Mouse (Mus musculus) midbrain, embryonic 11.5 days (tissue): ENCODE data around the gene Ppp4c. TPM values are rescaled to one million over a fixed set of nuclear protein-coding genes. Genes with fewer than 3 reads are reported as not detected.
"Not testable (repeated sequence)": the region's sequence is repeated elsewhere in the genome, so short reads cannot be mapped to it uniquely, and the experiment has no call there.

ENCODE experiments used
- ATAC-seq: fragments of 200-750 bp; cut with Nextera tagmentation; 2 replicates; pipeline ENCODE4 v1.8.0; 2017; ENCODE audit warnings: moderate TSS enrichment, moderate library complexity; ENCODE audit not compliant: low FRiP score
- DNase-seq: peaks from one replicate; pipeline ENCODE4 v3.0.0; 2015; ENCODE audit warnings: low spot score; ENCODE audit errors: missing footprints
- H3K27ac ChIP-seq: fragments of 300-500 bp; sonication (generic); 2 replicates; pipeline ENCODE4 v1.5.1; 2014; ENCODE audit warnings: low read depth, low read length
- H3K27me3 ChIP-seq: fragments of 300-500 bp; sonication (generic); 2 replicates; pipeline ENCODE4 v1.6.1; 2014; ENCODE audit warnings: mild to moderate bottlenecking, low read length, moderate library complexity, mixed read lengths; ENCODE audit not compliant: control insufficient read depth, insufficient read depth
- H3K36me3 ChIP-seq: fragments of 300-500 bp; sonication (generic); 2 replicates; pipeline ENCODE4 v1.6.1; 2014; ENCODE audit warnings: mild to moderate bottlenecking, low read length, moderate library complexity, mixed read lengths; ENCODE audit not compliant: control insufficient read depth, insufficient read depth
- H3K4me1 ChIP-seq: fragments of 300-500 bp; sonication (generic); 2 replicates; pipeline ENCODE4 v1.6.1; 2014; ENCODE audit warnings: low read length; ENCODE audit not compliant: control insufficient read depth, insufficient read depth
- H3K4me2 ChIP-seq: fragments of 300-500 bp; sonication (generic); 2 replicates; pipeline ENCODE4 v1.6.1; 2014; ENCODE audit warnings: mild to moderate bottlenecking, moderate library complexity
- H3K4me3 ChIP-seq: fragments of 300-500 bp; sonication (generic); 2 replicates; pipeline ENCODE4 v1.5.1; 2014; ENCODE audit warnings: low read depth, low read length
- H3K9ac ChIP-seq: fragments of 300-500 bp; sonication (generic); 2 replicates; pipeline ENCODE4 v1.6.1; 2014; ENCODE audit warnings: low read length
- H3K9me3 ChIP-seq: fragments of 300-500 bp; sonication (generic); 2 replicates; pipeline ENCODE4 v1.6.1; 2016; ENCODE audit warnings: low read length; ENCODE audit not compliant: control insufficient read depth
- WGBS: fragments of 180-500 bp; shearing (Covaris S2); extraction: QIAGEN DNeasy Blood & Tissue Kit; methylation state at CpG from one replicate; pipeline ENCODE4 v1.1.7; 2014; 5-methylcytosine and 5-hydroxymethylcytosine counted together
- polyA plus RNA-seq: library from polyadenylated mRNA; unstranded; fragments of >200 nt; fragmentation: Nextera tagmentation; extraction: Ambion mirVana; gene quantifications from 2 replicates; pipeline ENCODE4 v1.2.1, GENCODE M21; 2014

The Ppp4c gene
- polyA plus RNA-seq, 1 experiment from 2014 or later = 335 TPM

- not testable (repeated sequence) for H3K27ac ChIP-seq, H3K4me3 ChIP-seq
- WGBS = 87% methylated on average over 7 of the region's 7 CpGs
Measured at GRCm38 (mm10) chr7:126779101-126779500, 13.2 kb downstream of the Ppp4c start.

GRCm38 (mm10) chr7:126778147-126778546, 14.1 kb downstream of the Ppp4c start:
- ATAC-seq = no peak
- no peak overlapping the region for H3K9ac ChIP-seq
- H3K4me3 ChIP-seq = no peak overlapping the region; the same call in 1 of the 2 replicates
- no peak overlapping the region for H3K27ac ChIP-seq
- no peaks in the 10 kb centered on the region for H3K36me3 ChIP-seq
- peak; percentile 47 for DNase-seq
- peaks cover 31% of the 10 kb centered on the region for H3K4me1 ChIP-seq
- H3K27me3 ChIP-seq = no peaks in the 10 kb centered on the region
- H3K9me3 ChIP-seq = no peaks in the 10 kb centered on the region
- WGBS = 78% methylated on average over 3 of the region's 3 CpGs
- H3K4me2 ChIP-seq = no peak overlapping the region; the same call in 1 of the 2 replicates

More at GRCm38 (mm10) chr7:126779101-126779500, 13.2 kb downstream of the Ppp4c start:
- H3K27me3 ChIP-seq, H3K9me3 ChIP-seq, ATAC-seq, H3K9ac ChIP-seq, H3K36me3 ChIP-seq, H3K4me2 ChIP-seq: not testable (repeated sequence)
- peaks cover 31% of the 10 kb centered on the region for H3K4me1 ChIP-seq
- peak; percentile 44 for DNase-seq

- no peaks in the 10 kb centered on the region for H3K36me3 ChIP-seq
- ATAC-seq (no peak), DNase-seq (peak; percentile 86)
- H3K27me3 ChIP-seq = no peaks in the 10 kb centered on the region
- peak overlapping the region; percentile 88 for H3K9ac ChIP-seq
- H3K4me1 ChIP-seq = peaks cover 31% of the 10 kb centered on the region
- peak overlapping the region; percentile 98 for H3K4me2 ChIP-seq
- H3K27ac ChIP-seq = no peak overlapping the region
- H3K9me3 ChIP-seq = no peaks in the 10 kb centered on the region
- WGBS = 44% methylated on average over 10 of the region's 10 CpGs
- H3K4me3 ChIP-seq = peak overlapping the region; percentile 68
Measured at GRCm38 (mm10) chr7:126777476-126777875, 14.8 kb downstream of the Ppp4c start.

- peak; percentile 97 for DNase-seq
- 0% methylated on average over 25 of the region's 37 CpGs for WGBS
- H3K9me3 ChIP-seq = no peaks in the 10 kb centered on the region
- H3K4me3 ChIP-seq = peak within 1 kb of the TSS; percentile 68
- peak within 1 kb of the TSS; percentile 98 for H3K4me2 ChIP-seq
- no peaks in the 10 kb centered on the region for H3K27me3 ChIP-seq
- ATAC-seq = peak; percentile 90
- peaks cover 31% of the 10 kb centered on the region for H3K4me1 ChIP-seq
- H3K9ac ChIP-seq = peak within 1 kb of the TSS; percentile 88
- no peaks in the 10 kb centered on the region for H3K36me3 ChIP-seq
- H3K27ac ChIP-seq = peak within 1 kb of the TSS; percentile 76
Measured at GRCm38 (mm10) chr7:126776598-126777057, 15.7 kb downstream of the Ppp4c start, which contains the start of gene Ypel3. Gene Ypel3 (plus strand): TSS chr7:126776955.

- 86% methylated on average over 3 of the region's 3 CpGs for WGBS
- Histone ChIP-seq H3K4me2 (peak overlapping the region; percentile 98; the same call in 1 of the 2 replicates), H3K4me3 (no peak overlapping the region), H3K27ac (no peak overlapping the region), H3K36me3 (0 out of 2 replicates have a peak, but pooled peaks cover 4% of the 10 kb centered on the region), H3K4me1 (peaks cover 25% of the 10 kb centered on the region), H3K27me3 (no peaks in the 10 kb centered on the region), H3K9ac (0 out of 2 replicates have a peak overlapping the region, but pooled peaks have one; percentile 88), H3K9me3 (no peaks in the 10 kb centered on the region)
- ATAC-seq = no peak
- no peak for DNase-seq
Measured at GRCm38 (mm10) chr7:126775978-126776234, 16.4 kb downstream of the Ppp4c start.

- Histone ChIP-seq H3K9ac (no peak overlapping the region), H3K9me3 (no peaks in the 10 kb centered on the region), H3K4me3 (no peak overlapping the region), H3K27ac (no peak overlapping the region), H3K4me2 (no peak overlapping the region), H3K36me3 (0 out of 2 replicates have a peak, but pooled peaks cover 4% of the 10 kb centered on the region), H3K27me3 (no peaks in the 10 kb centered on the region), H3K4me1 (peaks cover 23% of the 10 kb centered on the region)
- ATAC-seq (no peak), DNase-seq (no peak)
- WGBS = 85% methylated on average over 10 of the region's 10 CpGs
Measured at GRCm38 (mm10) chr7:126775185-126775977, 16.9 kb downstream of the Ppp4c start.

- no peak overlapping the region for H3K4me2 ChIP-seq
- no peaks in the 10 kb centered on the region for H3K27me3 ChIP-seq
- ATAC-seq (no peak), DNase-seq (no peak)
- H3K27ac ChIP-seq = no peak overlapping the region
- no peak overlapping the region for H3K4me3 ChIP-seq
- H3K9me3 ChIP-seq = no peaks in the 10 kb centered on the region
- peaks cover 16% of the 10 kb centered on the region; the same call in 1 of the 2 replicates for H3K4me1 ChIP-seq
- H3K36me3 ChIP-seq = 0 out of 2 replicates have a peak, but pooled peaks cover 4% of the 10 kb centered on the region
- H3K9ac ChIP-seq = no peak overlapping the region
- WGBS = 87% methylated on average over 2 of the region's 2 CpGs
Measured at GRCm38 (mm10) chr7:126774463-126774862, 17.8 kb downstream of the Ppp4c start.

- Histone ChIP-seq H3K4me2 (no peak overlapping the region), H3K27me3 (no peaks in the 10 kb centered on the region), H3K4me3 (no peak overlapping the region), H3K27ac (no peak overlapping the region), H3K9ac (no peak overlapping the region), H3K36me3 (0 out of 2 replicates have a peak, but pooled peaks cover 7% of the 10 kb centered on the region), H3K4me1 (peaks cover 16% of the 10 kb centered on the region; the same call in 1 of the 2 replicates), H3K9me3 (no peaks in the 10 kb centered on the region)
- no peak for DNase-seq
- no peak for ATAC-seq
- 86% methylated on average over 2 of the region's 2 CpGs for WGBS
Measured at GRCm38 (mm10) chr7:126773351-126773750, 18.9 kb downstream of the Ppp4c start.

GRCm38 (mm10) chr7:126770784-126771183, 21.5 kb downstream of the Ppp4c start:
- Histone ChIP-seq H3K27ac (no peak overlapping the region), H3K27me3 (no peaks in the 10 kb centered on the region), H3K4me1 (peaks cover under 1% of the 10 kb centered on the region; the same call in 1 of the 2 replicates), H3K4me2 (no peak overlapping the region), H3K9me3 (no peaks in the 10 kb centered on the region), H3K4me3 (no peak overlapping the region), H3K9ac (no peak overlapping the region), H3K36me3 (peaks cover 14% of the 10 kb centered on the region)
- WGBS = 90% methylated on average over 12 of the region's 12 CpGs
- ATAC-seq (no peak), DNase-seq (no peak)
